Mouse (Mus musculus) retina, postnatal 1 day (tissue): Measurements from ENCODE around the gene Ppm1l.
"Not testable (repeated sequence)": the region's sequence is repeated elsewhere in the genome, so short reads cannot be mapped to it uniquely, and the experiment has no call there.

ENCODE experiments used
- DNase-seq: peaks from one replicate; pipeline ENCODE4 v3.0.0-alpha.2; 2012

The Ppm1l gene

GRCm38 (mm10) chr3:69373544-69374306, 57.1 kb downstream of the Ppm1l start:
- peak; percentile 81 for DNase-seq

- no peak for DNase-seq
These were observed 57.9 kb downstream of the Ppm1l start for GRCm38 (mm10) chr3:69374538-69374937.

GRCm38 (mm10) chr3:69374983-69375382, 58.3 kb downstream of the Ppm1l start:
- no peak for DNase-seq

- no peak for DNase-seq
These were observed 64.6 kb downstream of the Ppm1l start for GRCm38 (mm10) chr3:69381213-69381612.

- DNase-seq, result not testable (repeated sequence)
These were observed 75.2 kb downstream of the Ppm1l start for GRCm38 (mm10) chr3:69391834-69392233.

GRCm38 (mm10) chr3:69392298-69392697, 75.6 kb downstream of the Ppm1l start:
- DNase-seq, result no peak

- DNase-seq, result no peak
These were observed 76.4 kb downstream of the Ppm1l start for GRCm38 (mm10) chr3:69393079-69393478.

- DNase-seq, result no peak
These were observed 77.3 kb downstream of the Ppm1l start for GRCm38 (mm10) chr3:69393991-69394390.

GRCm38 (mm10) chr3:69395084-69395483, 78.4 kb downstream of the Ppm1l start:
- no peak for DNase-seq

GRCm38 (mm10) chr3:69397733-69398132, 81.1 kb downstream of the Ppm1l start:
- DNase-seq, result no peak

GRCm38 (mm10) chr3:69399336-69399735, 82.7 kb downstream of the Ppm1l start:
- no peak for DNase-seq

- DNase-seq, result no peak
These were observed 86.5 kb downstream of the Ppm1l start for GRCm38 (mm10) chr3:69403196-69403595.

- DNase-seq, result peak; percentile 59
These were observed 89.7 kb downstream of the Ppm1l start for GRCm38 (mm10) chr3:69406210-69406895.

- DNase-seq, result no peak
These were observed 91.4 kb downstream of the Ppm1l start for GRCm38 (mm10) chr3:69408064-69408463.

GRCm38 (mm10) chr3:69416112-69416511, 99.5 kb downstream of the Ppm1l start:
- no peak for DNase-seq

GRCm38 (mm10) chr3:69422741-69423140, 106.1 kb downstream of the Ppm1l start:
- no peak for DNase-seq

GRCm38 (mm10) chr3:69423371-69423770, 106.7 kb downstream of the Ppm1l start:
- DNase-seq, result no peak

GRCm38 (mm10) chr3:69424781-69425180, 108.1 kb downstream of the Ppm1l start:
- DNase-seq, result not testable (repeated sequence)

- DNase-seq, result no peak
These were observed 110.6 kb downstream of the Ppm1l start for GRCm38 (mm10) chr3:69427259-69427658.

- no peak for DNase-seq
These were observed 111.6 kb downstream of the Ppm1l start for GRCm38 (mm10) chr3:69428221-69428620.

GRCm38 (mm10) chr3:69429319-69429718, 112.7 kb downstream of the Ppm1l start:
- no peak for DNase-seq

- DNase-seq, result no peak
These were observed 116.9 kb downstream of the Ppm1l start for GRCm38 (mm10) chr3:69433580-69433979.

GRCm38 (mm10) chr3:69438773-69439514, 122.3 kb downstream of the Ppm1l start:
- no peak for DNase-seq

GRCm38 (mm10) chr3:69440761-69441160, 124.1 kb downstream of the Ppm1l start:
- no peak for DNase-seq
